Mouse (Mus musculus) thymus, postnatal 25 days (tissue): ENCODE measurements at regions not wholly inside any gene's neighbourhood (a gene's known extent, or its start where the extent isn't known, plus 50 kb on each side); places are given as distances from the start of the nearest gene placed in this dataset.

Experiments
- DNase-seq: peaks from one replicate; pipeline ENCODE4 v3.0.0; 2022

DNA sequence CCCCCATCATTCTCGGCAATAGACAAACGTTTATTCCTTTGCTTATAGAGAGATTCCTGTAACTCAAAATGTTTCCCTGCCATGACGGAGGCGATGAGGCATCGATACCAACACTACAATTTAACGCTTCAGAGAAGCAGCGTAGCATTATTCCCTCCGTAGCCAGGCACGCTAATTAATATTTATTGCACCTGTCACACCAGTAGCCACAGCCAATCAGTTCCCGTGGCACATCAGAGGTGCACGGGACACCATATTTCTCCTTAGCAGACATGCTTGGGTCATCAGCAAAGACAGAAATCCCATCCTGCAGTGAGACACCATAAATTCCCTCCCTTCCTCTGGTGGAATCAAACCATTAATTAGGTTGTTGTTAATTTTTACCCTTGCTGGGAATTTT, 399.8 kb upstream of the Tmpo start:
- no peak for DNase-seq

DNA sequence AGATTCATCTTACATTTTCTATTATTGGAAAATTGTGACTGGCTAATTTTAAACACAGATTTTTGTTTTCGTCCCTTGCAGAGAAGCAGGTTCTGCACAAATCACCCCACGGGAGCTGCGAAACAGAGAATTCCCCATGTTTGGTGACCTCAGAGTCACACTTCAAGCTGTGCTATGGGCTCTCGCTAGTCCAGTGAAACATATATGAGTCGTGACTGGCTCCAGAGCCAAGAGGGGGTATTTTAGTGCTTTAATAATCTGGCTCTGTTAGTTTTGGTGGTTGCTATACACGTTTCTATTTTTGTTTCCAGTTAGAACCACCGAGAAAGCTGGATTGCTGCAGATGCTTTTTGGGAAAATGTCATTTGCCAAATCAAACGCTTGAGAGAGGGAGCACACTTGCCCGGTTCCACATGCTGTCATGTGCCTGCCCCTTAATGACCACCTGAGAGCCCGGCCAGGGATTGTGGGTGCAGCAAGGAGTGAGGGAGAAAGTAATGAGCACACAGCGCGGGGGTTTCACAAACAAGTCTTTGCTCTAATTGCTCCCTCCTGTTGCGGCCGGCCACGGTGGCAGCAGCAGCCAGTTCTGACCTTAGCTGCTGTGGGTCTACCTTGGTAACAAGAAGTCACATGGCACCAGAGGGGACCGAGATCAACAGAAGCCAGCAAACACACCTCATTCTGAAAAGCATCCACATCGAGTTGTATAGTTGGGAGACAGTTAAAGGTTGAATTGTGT, 394.4 kb upstream of the Tmpo start:
- DNase-seq = no peak

DNA sequence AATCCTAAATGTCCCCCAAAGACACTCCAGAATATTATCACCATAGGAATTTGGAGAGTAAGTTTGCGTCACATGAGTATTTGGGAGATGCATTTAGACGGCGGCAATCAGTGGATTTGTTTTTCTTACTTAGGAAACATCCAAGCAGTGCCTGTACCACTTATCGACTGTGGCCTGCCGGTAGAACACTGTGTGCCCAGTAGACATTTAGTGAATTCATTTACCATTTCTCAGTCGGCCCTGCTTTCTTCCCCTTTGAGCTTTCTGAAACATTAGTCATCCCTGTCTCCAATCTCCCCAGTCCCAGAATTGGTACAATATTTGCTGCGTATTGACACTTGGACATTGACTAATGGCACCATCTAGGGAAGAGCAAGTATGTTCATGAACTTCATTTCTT, 391.7 kb upstream of the Tmpo start:
- no peak for DNase-seq

DNA sequence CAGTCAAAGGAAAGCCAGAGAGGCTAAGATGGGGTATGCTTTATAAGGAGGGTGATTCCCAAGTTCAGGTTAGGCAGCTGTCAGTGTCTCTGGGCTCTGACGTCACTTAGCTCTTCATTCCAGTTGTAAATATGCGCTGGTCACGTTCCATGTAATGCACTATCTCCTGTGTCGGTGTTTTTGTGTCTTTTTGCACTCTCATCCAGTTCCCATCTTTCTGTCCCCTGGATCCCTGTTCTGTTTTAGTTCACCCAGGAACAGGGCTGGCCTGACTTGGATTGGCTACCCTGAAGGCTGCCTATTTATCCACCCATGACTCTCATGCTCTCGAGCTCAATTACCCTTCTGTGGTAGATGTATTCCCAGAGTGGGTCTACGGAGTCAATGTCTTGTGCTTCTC, 387.9 kb upstream of the Tmpo start:
- no peak for DNase-seq

DNA sequence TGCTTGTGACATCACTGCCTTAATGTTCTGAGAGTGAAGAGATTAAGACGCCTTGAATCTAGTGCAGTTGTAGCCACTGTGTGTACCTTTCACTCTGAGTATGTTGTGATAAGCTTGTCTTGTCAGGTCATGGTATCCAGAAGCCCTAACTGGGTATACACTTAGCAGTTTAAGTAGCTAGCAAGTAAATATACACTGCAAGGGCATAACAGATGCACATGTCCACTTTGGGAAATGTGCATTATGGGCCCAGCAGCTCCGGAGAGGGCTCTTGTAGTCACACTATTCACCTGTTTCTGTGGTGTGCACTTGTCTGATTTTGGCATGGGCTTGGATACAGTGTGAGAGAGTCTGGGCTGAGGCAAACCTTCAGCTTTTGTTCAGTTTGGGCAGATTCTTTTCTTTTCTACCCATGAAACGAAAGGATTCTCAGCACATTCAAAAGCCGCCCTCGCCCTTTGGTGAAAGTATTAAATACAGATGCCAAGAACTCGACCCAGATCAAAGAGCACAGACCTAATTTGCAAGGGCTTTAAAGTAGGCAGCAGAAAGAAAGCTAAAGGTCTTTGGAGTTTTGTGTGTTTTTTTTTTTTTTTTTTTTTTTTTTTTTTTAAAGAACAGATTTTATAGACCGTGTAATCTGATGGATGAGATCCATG, 385.1 kb upstream of the Tmpo start:
- no peak for DNase-seq

DNA sequence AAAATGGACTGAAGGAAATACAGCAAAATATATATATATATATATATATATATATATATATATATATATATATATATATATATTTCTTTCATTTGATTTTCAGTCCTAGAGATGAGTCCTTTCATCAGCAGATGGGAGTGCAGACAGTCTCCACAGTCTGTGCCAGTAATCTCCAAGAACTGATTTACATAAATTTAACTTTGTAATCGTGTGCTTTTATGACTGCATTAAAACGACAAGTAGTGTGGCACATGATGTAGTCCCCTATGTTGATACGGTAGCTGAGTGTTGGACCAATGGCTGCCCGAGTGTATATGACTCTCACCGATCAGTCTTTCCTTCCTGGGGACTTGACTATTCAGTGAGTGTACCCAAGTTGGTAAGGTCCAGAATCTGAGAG, 378.2 kb upstream of the Tmpo start:
- DNase-seq = no peak

DNA sequence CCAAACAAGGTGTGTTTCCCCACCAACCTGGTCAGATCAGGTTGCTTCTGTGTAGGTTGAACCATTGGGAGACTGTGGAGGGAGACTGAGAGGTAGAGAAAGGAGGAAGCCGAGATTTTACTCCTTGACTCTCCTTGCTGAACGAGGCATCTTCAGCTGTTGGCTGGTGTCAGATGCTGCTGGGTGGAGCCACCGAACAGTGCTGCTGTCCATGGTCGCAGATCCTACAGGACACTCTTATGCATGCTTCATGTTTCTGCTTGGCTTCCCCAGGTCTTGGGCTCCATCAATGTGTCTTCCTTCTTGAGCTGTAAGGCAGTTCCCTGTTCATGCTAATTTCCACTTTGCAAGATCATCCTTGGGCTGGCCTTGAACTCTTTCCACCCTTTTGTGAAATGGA, 367.0 kb upstream of the Tmpo start:
- DNase-seq = no peak

DNA sequence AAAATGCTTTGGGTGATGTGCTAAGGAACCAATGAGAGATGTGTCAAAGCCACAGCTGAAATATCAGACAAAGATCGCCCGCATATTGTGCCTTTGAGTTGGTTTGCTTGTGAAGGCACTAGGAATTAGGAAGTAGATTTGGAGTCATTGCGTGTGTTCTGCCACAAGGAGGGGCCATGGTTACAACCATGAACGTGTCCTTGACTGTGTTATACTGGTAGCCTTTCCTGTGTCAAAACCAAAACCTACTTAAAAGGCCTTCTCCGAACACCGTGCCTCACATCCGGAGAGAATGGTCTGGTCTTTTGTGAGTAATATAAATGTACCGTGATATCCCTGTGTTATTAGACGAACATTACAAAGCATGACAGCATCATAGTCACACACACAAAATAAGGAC, 365.0 kb upstream of the Tmpo start:
- no peak for DNase-seq

DNA sequence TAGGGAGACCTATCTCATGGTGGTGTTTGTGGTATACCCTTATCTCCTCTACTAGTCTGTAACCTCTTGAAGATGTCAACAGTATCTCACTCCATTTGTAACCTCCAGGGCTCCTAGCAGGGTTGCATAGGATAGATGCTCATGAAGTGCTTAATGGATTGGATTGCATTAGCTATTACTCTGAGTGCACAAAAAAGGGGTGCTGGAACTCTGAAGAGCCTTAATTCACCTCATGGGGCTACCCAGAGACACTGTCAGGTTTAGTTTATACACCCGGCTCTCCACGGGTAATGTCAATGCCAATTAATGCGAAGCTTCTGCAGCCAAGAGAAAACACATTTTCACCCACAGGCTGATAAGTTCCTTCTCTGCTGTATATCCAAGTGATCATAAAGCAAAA, 364.3 kb upstream of the Tmpo start:
- no peak for DNase-seq

DNA sequence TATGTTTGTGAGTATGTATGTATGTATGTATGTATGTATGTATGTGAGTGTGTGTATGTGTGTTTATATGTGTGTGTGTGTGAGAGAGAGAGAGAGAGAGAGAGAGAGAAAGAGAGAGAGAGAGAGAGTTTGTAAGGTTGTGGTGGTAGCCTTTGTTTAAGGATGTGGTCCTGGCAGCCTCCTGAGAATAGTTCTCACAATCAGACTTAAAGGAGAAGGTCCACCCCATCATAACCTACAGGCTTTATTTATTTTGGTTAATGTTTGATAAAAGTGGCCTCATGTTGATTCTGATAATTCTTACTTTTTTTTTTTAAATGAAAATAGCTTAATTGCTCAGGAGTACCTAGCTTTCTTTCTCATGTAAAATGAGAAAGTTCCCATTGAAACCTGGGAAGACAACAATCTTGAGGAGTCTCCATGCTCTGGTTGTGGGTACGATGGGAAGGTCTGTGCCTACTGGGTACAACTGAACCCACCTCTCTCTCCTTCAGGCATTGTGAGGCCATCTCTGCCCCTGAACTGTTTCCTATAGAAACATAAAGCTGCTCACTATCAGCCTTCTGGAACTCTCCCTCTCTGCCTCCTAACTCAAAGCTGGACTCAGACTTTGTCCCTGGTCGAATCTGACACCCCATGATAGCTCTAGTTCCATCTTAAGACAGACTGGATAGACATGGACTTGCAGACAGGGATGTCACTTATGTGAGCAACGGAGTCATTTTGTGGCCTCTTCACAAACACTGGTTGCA, 362.2 kb upstream of the Tmpo start:
- no peak for DNase-seq

DNA sequence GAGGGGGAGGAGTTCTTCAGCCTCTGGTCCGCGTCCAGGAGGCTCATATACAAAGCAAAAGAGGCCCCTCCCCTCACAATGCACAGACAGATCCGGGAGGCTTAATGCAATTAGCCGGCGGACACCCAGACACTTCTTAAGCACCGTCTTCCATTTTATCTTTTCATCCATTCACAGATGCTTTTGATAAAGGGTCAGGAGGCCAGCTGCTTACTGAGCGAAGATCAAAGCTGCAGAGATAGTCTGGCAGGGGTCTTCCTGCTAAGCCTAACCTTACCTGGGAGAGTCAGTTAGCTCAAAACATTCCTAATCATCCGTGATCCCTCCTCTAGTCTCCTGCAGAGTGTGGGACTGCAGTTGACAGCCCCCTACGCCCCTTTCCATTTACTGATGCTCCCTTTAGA, 361.1 kb upstream of the Tmpo start:
- no peak for DNase-seq

DNA sequence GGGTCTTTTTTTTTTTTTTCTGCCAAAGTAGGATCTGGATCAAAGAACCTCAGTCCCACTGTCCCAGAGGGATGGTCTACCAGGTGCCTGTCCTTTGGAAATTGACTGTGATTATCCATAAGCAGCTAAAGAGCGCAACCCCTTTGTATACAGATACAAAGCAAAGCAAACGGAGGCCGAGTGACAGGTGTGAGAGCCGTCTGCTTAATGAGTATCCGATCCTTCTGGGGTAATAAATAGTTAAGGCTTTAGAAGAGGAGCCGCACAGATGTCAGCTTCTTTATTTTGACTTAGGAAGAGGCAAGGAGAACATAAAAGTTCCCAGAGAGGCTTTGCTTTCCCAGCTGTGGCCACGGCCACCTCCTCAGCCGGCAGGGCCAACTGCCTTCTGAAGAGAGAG, 356.1 kb upstream of the Tmpo start:
- no peak for DNase-seq

DNA sequence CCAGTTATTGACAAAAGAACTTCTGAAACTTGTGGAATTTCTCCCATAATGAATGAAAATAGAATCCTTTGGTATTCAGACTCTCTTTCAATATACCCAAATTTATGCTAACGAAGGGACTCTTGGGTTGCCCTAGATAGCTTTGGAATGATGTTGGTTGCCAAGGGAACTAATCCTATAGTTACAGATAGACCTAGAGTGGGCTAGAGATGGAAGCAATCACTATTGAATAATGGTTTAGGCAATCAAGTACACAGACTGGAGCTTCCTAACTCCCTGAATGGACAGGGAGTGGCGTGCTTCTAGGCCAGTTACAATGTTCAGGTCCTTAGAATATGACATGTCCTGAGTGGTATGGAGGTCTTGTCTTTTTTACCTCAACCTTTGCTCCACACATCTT, 354.3 kb upstream of the Tmpo start:
- no peak for DNase-seq

DNA sequence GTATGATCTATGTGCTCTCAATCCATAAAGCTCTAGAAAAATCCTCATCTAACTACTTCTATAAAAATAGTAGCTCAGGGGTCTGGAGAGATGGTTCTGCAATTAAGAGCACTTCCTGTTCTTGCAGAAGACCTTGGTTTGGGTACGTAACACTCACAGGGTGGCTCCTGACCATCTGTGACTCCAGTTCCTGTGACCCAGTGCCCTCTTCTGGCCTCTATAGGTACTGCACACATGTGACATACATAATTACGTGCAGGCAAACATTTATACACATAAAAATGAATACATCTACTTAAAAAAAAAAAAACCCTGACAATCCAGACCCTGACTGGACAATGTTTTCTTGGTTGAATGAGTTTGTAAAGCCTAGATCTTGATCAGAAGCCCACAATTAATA, 347.2 kb upstream of the Tmpo start:
- DNase-seq = no peak

DNA sequence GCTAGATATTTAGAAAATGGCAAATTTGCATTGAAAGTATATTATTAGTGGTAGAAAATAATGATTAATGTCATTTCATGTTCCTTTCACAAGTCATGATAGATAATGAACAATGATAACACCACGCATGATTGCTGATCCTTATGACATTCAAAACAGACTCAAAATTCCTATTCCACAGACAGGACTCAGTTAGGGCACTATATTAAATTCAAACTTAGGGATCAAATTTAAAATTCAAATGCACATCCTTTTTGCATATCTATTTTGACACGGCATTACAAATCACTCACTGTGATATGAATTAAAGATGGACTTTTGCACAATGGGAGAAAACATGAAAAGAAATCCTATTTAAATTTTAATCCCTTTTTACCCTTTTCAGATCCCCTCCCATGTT, 340.1 kb upstream of the Tmpo start:
- no peak for DNase-seq

DNA sequence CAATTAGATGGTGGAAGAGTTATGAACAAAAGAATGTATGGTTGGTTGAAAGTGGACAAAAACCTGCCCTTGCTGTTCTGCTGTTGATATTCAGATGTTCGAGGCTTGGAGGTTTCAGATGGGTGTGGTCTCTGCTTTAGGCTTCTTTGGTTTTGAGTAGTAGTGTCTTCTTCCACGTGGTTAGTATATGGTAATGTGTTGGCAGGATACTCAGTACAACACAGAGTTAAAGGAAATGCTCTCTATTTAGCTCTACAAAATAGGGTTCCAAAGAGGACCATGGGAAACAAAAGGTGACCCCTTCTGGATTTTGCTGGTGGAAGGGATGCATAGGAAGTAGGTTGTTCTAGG, 333.9 kb upstream of the Tmpo start:
- no peak for DNase-seq

DNA sequence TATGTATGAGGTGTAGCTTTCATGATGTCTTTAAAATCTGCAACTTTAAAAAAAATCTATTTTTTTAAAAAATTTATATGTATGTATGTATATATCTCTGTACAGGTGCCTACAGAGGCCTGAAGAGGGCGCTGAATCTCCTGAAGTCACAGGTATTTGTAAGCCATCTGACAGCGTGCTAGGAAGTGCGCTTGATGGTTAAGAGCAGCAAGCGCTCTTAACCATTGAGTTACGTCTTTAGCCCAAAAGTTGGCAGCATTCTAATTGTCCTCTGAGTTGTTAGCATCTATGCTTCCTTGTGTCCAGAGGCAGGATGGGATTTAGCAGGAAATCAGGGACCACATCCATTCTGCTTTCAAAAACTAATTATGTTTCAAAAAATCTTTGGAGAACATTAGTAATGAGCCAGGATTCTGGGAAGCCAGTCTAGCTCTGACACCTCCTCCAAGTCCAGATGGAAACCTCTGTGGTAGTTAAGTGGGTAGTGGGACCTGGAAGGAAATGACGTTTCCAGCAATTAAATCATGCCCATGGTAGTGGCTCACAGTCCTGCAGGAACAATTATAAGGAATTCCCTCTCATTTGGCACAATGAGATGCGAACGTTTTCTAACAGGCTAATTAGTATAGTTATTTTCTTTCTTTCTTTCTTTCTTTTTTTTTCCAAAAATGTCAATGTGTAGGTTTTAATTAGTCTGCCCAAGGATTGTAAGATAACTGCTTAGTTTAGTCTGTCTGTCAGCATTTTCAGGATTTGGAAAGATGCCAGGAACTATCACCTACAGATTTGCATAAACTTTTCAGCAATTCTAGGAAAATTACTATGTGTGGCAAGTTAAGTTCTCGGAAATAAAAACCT, 333.3 kb upstream of the Tmpo start:
- DNase-seq = no peak

DNA sequence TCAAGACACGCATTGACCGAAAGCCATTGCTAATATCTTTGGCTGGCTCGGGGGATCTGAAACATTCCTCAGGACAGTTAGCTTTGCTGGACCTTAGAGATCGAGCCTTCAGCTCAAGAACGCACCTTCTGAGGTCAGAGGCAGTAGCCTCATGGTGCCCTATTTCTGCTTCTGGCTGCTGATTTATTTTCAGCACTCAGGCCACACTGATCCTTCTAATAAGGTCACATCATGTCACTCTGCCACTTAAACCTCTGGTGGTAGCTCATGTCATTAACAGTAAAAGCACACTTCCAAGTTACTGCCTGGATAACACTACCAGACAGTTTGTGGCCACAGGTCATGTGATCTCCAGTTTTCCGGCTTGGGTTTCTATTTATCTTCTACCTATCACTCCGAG, 325.9 kb upstream of the Tmpo start:
- no peak for DNase-seq

DNA sequence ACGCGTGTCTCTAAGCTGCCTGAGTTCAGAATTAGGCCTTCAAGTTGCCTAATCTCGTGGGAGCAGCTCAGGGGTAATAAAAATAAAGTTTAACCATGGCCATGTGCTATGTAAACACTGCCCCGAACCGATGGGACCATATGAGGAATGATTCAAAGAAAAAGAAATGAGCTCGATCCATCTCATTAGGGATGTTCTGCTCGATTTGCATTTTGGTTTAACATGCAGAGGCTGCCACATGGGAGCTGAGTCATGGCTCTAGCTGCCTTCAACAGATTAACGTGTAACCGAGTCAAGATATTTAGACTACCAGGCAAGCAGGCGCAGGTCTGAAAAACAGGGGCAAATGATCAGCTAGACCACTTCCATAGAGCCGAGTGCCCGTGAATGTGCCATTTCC, 323.8 kb upstream of the Tmpo start:
- no peak for DNase-seq

DNA sequence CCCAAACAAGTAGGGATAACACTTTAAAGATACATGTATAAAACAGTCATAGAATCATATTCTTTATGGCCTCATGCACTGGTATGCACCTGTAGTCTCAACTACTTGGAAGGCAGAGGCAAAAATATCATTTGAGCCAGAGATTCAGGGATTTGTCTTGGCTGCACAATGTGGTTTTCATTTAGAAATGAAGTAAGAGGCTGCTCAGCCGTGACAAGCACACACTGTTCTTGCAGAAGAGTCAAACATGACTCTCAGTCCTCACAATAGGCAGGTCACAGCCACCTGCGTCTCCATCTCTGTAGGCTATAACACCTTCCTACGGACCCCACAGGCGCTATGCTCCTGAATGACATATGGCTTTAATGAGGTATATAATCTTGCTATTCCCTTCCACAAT, 317.4 kb upstream of the Tmpo start:
- DNase-seq = no peak

DNA sequence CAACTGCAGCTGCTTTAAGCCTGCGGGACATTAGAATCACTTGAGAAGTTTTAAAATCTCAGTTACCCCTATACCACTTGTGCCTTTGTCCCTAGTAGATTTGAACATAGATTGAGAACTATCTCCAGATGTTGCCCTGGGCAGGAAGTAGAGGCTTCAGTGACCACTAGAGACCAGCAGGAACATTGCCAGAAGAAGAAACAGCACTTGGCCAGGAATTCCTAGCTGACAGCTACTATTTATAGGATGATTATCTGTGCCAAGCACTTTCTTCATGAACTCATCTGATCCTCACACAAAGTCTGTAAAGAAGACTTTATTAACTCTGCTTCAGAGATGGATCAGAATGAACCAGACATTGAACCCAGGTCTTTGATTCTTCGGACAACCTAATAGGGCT, 283.6 kb upstream of the Tmpo start:
- no peak for DNase-seq

DNA sequence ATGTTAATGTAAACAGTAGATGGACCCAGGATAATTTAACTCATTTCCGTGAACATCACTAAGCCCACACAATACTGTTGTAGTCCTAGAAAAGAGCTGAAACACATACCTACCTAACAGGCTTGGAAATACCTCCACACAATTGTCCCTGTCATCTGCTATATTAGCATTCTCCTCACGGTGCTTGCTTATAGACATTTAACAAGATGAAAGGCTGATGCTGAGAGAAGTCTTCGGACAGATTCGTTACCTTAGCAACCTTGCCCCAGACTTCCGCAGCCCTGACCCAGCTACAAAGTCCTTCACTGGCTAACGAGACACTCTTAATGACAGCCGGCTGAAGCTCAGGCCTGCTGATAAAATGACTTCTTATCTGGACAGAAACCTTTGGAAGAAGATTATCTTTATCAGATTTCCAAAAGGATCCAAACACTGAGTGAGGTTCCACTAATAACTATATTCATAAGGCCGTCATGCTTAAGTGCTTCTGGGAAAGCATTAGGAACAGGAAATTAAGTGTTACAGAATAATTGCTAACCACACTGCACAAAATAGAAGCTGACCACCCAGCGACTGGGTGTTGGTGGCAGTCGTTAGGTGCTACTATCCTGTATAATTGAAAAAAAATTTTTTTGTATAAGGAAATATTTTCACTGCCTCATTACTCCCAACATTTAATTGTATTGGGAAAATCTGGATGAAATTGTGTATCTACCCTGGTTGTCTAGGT, 267.0 kb upstream of the Tmpo start:
- DNase-seq = no peak

DNA sequence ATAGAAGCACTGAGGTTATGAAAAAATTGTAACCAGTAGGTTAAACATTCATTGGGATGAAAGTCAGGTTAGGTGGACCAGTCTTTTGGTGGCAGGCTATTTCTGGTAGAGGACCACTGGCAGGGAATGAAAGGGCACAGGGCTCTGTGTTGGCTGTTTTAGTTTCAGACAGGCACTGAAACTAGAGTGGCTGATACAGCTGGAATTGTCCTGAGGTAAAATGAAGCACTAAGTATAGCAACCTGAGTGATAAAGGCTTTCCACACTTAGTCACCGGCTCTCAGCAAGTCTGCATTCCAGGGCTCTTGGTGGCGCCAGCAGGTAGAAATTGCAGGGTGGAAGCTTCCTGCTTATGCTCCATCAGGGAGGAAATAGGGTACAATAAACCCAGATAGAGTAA, 262.2 kb upstream of the Tmpo start:
- no peak for DNase-seq
